Mouse (Mus musculus) mature B cell (primary cell): Measurements from ENCODE around the gene Angptl6.
"Not testable (repeated sequence)": the region's sequence is repeated elsewhere in the genome, so short reads cannot be mapped to it uniquely, and the experiment has no call there.

ENCODE experiments used
- in situ Hi-C: fragments of 300-500 bp; cut with MboI; formaldehyde crosslinking; loops from 2 replicates; pipeline ENCODE4 v1.14.3; 2019

Angptl6 gene

GRCm38 (mm10) chr9:20838931-20839330 lies 40.6 kb downstream of the Angptl6 start:
- in situ Hi-C loops: no loop called here

GRCm38 (mm10) chr9:20837184-20837947 lies 42.2 kb downstream of the Angptl6 start:
- in situ Hi-C loops: no loop called here

GRCm38 (mm10) chr9:20835431-20835954 lies 44.0 kb downstream of the Angptl6 start:
- in situ Hi-C loops: not testable (repeated sequence)

GRCm38 (mm10) chr9:20834881-20835280 lies 44.6 kb downstream of the Angptl6 start:
- in situ Hi-C loops: no loop called here

GRCm38 (mm10) chr9:20830901-20831643 lies 48.5 kb downstream of the Angptl6 start:
- in situ Hi-C loops: no loop called here

- in situ Hi-C loops: no loop called here
These were observed 51.4 kb downstream of the Angptl6 start for GRCm38 (mm10) chr9:20828127-20828526.

GRCm38 (mm10) chr9:20825781-20826180 lies 53.7 kb downstream of the Angptl6 start:
- in situ Hi-C loops: no loop called here
